Mouse (Mus musculus) heart, postnatal 0 days (tissue): ENCODE data around the gene Cbx5.

Experiments
- CTCF ChIP-seq: IDR thresholded peaks from 2 replicates; pipeline ENCODE4 v1.5.1; 2016; ENCODE audit warnings: antibody characterized with exemption, control low read depth, low read depth
- EP300 ChIP-seq: IDR thresholded peaks from 2 replicates; pipeline ENCODE4 v1.6.1; 2016; ENCODE audit warnings: antibody characterized with exemption, low read depth

DNA sequence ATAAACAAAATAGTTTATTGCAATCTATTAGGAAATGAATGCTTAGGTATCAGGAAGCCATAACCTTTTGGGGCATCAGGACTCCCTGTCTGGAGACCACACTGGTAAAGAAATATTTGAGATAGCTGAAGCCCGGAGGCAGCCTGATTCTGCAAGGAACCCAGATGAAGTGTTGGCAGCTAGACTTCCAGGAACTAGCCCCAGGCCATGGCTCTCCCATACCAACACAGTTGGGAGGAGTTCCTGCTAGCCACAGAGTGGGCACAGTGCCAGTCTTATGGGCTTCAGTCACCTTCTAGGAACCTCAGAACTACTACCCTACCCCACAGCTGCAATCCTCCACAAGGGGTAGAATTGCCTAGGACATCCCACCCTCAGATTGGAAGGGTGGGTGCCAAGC, 20.4 kb upstream of the Cbx5 start:
- no peak for TF ChIP-seq CTCF
- no peak for TF ChIP-seq EP300
